Mouse (Mus musculus) brain, embryonic 14.5 days (tissue): ENCODE results near the gene Selenow.

Experiments used
- CTCF ChIP-seq: fragments of 200-500 bp; IDR thresholded peaks from 2 replicates; pipeline ENCODE4 v1.5.1; 2012; ENCODE audit warnings: inconsistent platforms, mild to moderate bottlenecking, moderate library complexity, borderline replicate concordance; ENCODE audit not compliant: insufficient read depth, insufficient read length; ENCODE audit errors: extremely low read depth
- POLR2A ChIP-seq: fragments of 200-500 bp; IDR thresholded peaks from 2 replicates; pipeline ENCODE4 v1.6.1; 2012; ENCODE audit warnings: mild to moderate bottlenecking, inconsistent platforms, borderline replicate concordance; ENCODE audit not compliant: poor library complexity, insufficient read depth, insufficient read length, severe bottlenecking; ENCODE audit errors: extremely low read depth

DNA sequence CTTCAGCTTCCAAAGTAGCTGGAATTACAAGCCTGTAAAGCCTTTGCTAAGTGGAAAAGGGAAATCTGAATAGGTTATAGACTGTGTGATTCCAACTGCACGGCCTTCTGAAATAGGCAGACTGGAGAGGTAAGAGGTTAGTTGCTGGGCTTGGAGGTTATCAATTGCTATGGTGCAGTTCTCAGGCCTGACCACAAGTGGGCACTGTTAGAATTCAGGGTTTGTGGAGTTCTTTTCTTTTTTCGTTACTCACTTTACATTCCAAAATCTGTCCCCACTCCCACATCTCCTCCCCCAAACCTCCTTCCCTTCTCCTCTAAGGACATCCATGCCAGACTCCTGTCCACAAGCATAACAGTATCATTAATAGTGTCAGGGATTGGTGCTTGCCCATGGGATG is 8.0 kb downstream of the Selenow start:
- TF ChIP-seq CTCF (peak; percentile 71; the same call in 1 of the 2 replicates), POLR2A (no peak)
